Mouse (Mus musculus) testis, adult 2 months (tissue): Measurements from ENCODE around the gene Nudt13. TPM values are rescaled to one million over a fixed set of nuclear protein-coding genes. Genes with fewer than 3 reads are reported as not detected.
"Not testable (repeated sequence)": the region's sequence is repeated elsewhere in the genome, so short reads cannot be mapped to it uniquely, and the experiment has no call there.

ENCODE experiments used
- H3K27ac ChIP-seq: fragments of 200-500 bp; 2 replicates; pipeline ENCODE4 v1.5.1; 2012; ENCODE audit warnings: low read depth, low read length; ENCODE audit not compliant: control insufficient read depth, insufficient read depth
- H3K27me3 ChIP-seq: fragments of 200-500 bp; 2 replicates; pipeline ENCODE4 v1.6.1; 2012; ENCODE audit warnings: mild to moderate bottlenecking, low read length, moderate library complexity; ENCODE audit not compliant: control insufficient read depth, insufficient read depth
- H3K36me3 ChIP-seq: fragments of 200-500 bp; 2 replicates; pipeline ENCODE4 v1.6.1; 2012; ENCODE audit warnings: mild to moderate bottlenecking, low read length; ENCODE audit not compliant: control insufficient read depth, insufficient read depth
- H3K4me1 ChIP-seq: fragments of 200-500 bp; 2 replicates; pipeline ENCODE4 v1.6.1; 2012; ENCODE audit warnings: low read length; ENCODE audit not compliant: control insufficient read depth, insufficient read depth
- H3K4me3 ChIP-seq: fragments of 200-500 bp; 2 replicates; pipeline ENCODE4 v1.5.1; 2012; ENCODE audit warnings: low read depth, mild to moderate bottlenecking, low read length, moderate library complexity, mixed read lengths; ENCODE audit not compliant: control insufficient read depth
- CTCF ChIP-seq: fragments of 200-500 bp; IDR thresholded peaks from 2 replicates; pipeline ENCODE4 v1.5.1; 2012; ENCODE audit warnings: low read depth, mild to moderate bottlenecking, inconsistent platforms, low read length, moderate library complexity; ENCODE audit not compliant: control insufficient read depth, insufficient read depth, insufficient replicate concordance
- POLR2A ChIP-seq: fragments of 200-500 bp; IDR thresholded peaks from 2 replicates; pipeline ENCODE4 v1.6.1; 2012; ENCODE audit warnings: low read depth, mild to moderate bottlenecking, inconsistent platforms, low read length, moderate library complexity; ENCODE audit not compliant: control insufficient read depth
- polyA plus RNA-seq: library from polyadenylated mRNA; depleted of rRNA; stranded (reverse); fragments of >200 nt; gene quantifications from 2 replicates; pipeline ENCODE4 v1.2.3, GENCODE M21; 2012

Gene Nudt13
- polyA plus RNA-seq, 1 experiment, result 4.0 TPM

- TF ChIP-seq CTCF (no peak), POLR2A (no peak)
Observed at GRCm38 (mm10) chr14:20298131-20298530, 3.6 kb downstream of the Nudt13 start.

DNA sequence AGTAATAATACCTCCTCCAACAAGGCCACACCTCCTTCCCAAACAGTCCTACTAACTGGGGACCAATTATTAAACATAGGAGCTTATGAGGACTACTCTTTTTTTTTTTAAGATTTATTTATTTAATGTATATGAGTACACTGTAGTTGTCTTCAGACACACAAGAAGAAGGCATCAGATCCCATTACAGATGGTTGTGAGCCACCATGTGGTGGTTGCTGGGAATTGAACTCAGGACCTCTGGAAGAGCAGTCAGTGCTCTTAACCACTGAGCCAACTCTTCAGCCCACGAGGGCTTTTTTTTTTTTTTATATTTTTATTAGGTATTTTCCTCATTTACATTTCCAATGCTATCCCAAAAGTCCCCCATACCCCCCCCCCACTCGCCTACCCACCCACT, 10.6 kb downstream of the Nudt13 start:
- not testable (repeated sequence) for H3K4me1 ChIP-seq, H3K4me3 ChIP-seq, H3K27ac ChIP-seq, H3K27me3 ChIP-seq, H3K36me3 ChIP-seq

More at GRCm38 (mm10) chr14:20298131-20298530, 3.6 kb downstream of the Nudt13 start:
- Histone ChIP-seq H3K27me3 (no peaks in the 10 kb centered on the region), H3K4me1 (peaks cover 3% of the 10 kb centered on the region), H3K36me3 (no peaks in the 10 kb centered on the region), H3K4me3 (no peak overlapping the region), H3K27ac (no peak overlapping the region)

DNA sequence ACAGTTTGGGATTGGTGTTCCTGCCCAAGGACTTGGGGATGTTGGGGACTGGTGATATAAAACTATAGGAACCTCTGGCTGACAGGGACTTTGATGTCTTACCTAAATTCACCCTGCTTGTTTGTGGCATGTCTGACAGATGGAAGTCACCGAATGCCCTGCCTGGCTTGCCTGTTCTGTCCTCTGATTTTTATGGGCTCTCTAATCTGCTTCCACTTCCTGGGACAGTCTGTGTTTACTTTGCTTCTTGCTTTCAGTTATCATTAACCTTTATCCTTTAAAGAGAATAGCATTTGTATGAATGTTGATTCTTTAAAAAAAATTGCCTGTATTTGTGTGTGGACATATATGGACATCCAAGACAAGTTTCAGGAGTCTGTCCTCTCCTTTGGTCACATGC, 20.6 kb downstream of the Nudt13 start:
- no peaks in the 10 kb centered on the region for H3K4me1 ChIP-seq
- no peaks in the 10 kb centered on the region for H3K36me3 ChIP-seq
- H3K27me3 ChIP-seq, result no peaks in the 10 kb centered on the region
- TF ChIP-seq CTCF (no peak), POLR2A (no peak)
- H3K4me3 ChIP-seq, result no peak overlapping the region
- no peak overlapping the region for H3K27ac ChIP-seq

- Histone ChIP-seq H3K27me3 (no peaks in the 10 kb centered on the region), H3K36me3 (no peaks in the 10 kb centered on the region; the same call in 1 of the 2 replicates), H3K4me1 (no peaks in the 10 kb centered on the region), H3K4me3 (no peak overlapping the region), H3K27ac (no peak overlapping the region)
- TF ChIP-seq CTCF (no peak), POLR2A (no peak)
Observed at GRCm38 (mm10) chr14:20319420-20319819, 24.9 kb downstream of the Nudt13 start.

DNA sequence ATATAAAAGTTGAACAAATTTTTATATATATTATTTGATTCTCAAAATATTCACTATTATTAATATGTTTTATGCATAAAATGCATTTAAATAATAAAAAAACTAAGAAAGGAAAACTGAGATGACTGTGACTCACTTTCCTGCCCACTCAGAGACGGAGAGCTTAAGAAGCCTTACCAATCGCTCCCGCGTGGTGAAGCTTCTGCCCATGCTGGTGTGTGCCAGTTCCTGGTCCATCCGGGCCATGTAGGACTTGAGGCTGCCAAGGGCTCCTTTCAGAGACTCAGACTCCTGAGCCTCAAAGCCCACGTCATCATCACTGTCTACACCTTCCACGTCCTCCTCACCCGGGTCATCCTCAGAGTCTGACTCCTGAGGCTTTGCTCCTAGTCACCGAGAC, 29.7 kb downstream of the Nudt13 start:
- no peak for TF ChIP-seq CTCF
- no peak for TF ChIP-seq POLR2A
- Histone ChIP-seq H3K4me3 (no peak overlapping the region), H3K36me3 (no peaks in the 10 kb centered on the region; the same call in 1 of the 2 replicates), H3K27ac (no peak overlapping the region), H3K4me1 (no peaks in the 10 kb centered on the region), H3K27me3 (no peaks in the 10 kb centered on the region)

GRCm38 (mm10) chr14:20328474-20328873, 34.0 kb downstream of the Nudt13 start:
- Histone ChIP-seq H3K4me3 (no peak overlapping the region), H3K4me1 (no peaks in the 10 kb centered on the region), H3K27me3 (no peaks in the 10 kb centered on the region), H3K27ac (no peak overlapping the region), H3K36me3 (no peaks in the 10 kb centered on the region; the same call in 1 of the 2 replicates)
- TF ChIP-seq POLR2A, result no peak
- TF ChIP-seq CTCF, result peak; percentile 40; the same call in 1 of the 2 replicates

DNA sequence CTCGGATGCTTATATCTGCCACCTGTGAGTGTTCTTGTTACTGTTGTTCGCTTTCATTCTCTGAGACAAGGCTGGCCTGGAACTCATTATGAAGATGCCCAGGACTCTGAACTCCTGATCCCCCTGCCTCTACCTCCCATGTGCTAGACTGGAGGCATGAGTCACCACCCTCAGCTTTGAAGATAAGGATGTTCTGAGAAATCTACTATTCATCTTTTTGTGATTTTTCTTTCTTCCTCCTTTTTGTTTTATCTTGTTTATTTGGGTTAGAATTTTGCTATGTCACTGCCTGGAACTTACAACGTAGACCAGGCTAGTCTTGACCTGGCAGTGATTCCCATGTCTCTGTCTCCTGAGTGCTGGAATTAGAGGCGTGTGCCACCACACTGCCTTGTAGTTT, 36.8 kb downstream of the Nudt13 start:
- Histone ChIP-seq H3K27me3 (no peaks in the 10 kb centered on the region), H3K36me3 (peaks cover 2% of the 10 kb centered on the region; the same call in 1 of the 2 replicates), H3K4me3 (no peak overlapping the region), H3K27ac (no peak overlapping the region), H3K4me1 (no peaks in the 10 kb centered on the region)
- no peak for TF ChIP-seq CTCF
- TF ChIP-seq POLR2A, result no peak

DNA sequence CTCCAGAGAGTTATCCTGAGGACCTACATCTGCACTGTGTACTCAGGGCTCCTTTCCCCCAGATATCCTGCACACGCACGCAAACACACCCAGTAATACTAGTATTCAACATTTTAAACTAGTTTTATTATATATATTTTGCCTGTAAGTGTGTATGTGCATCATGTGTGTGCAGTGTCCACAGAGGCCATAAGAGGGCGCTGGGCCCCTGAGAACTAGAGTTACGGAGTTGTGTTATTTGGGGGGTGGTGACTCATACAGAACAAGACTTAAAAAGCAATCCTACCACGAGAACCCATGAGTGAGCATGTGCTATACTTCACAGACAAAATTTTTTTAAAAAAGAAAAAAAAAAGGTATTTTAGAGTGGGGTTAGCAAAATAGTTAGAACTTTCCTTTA, 44.9 kb downstream of the Nudt13 start:
- Histone ChIP-seq H3K27me3 (no peaks in the 10 kb centered on the region), H3K27ac (no peak overlapping the region), H3K36me3 (peaks cover 3% of the 10 kb centered on the region), H3K4me3 (no peak overlapping the region), H3K4me1 (no peaks in the 10 kb centered on the region)
- TF ChIP-seq POLR2A (no peak), CTCF (0 out of 2 replicates have a peak, but pooled peaks have one; percentile 4)
